Mouse (Mus musculus): Measurements from ENCODE around the gene Zfp865. TPM values are rescaled to one million over a fixed set of nuclear protein-coding genes. Genes with fewer than 3 reads are reported as not detected.
"Not testable (repeated sequence)": the region's sequence is repeated elsewhere in the genome, so short reads cannot be mapped to it uniquely, and the experiment has no call there.

The Zfp865 gene
- total and polyA plus RNA-seq, 3 experiments, result 4.0 to 21.0 (median 12.3) TPM

DNA sequence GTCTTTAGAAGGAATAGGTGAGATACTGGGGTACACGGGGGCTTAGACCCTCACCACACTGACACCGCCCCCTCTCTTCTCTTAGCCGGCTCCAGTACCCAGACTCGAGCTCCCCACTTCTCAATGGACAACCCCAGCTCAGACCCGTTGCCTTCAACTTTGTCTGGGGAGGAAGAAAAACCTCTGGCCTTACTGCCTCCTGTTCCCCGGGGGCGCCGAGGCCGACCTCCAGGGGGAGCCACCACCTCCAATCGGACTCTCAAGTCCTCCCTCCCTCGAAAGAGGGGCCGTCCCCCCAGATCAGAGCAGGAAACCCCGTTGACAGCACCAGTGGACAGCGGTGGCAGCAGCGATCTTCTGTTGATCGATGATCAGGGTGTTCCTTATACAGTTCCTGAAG, 2.8 kb upstream of the Zfp865 start:
- Histone ChIP-seq H3K79me2 (replicated peaks; ENCODE audit: control insufficient read depth, extremely low read depth, insufficient read depth, poor library complexity, severe bottlenecking) (peaks cover 22% of the 10 kb centered on the region), H3K36me3 (replicated peaks in 1 of 2; ENCODE audit: control insufficient read depth in 1 of 2, insufficient read depth in 1 of 2, low read length in 1 of 2) (peaks cover 18 to 30% of the 10 kb centered on the region in 2 experiments), H3K4me2 (ENCODE audit: insufficient read depth, low read depth, poor library complexity, severe bottlenecking) (no peak overlapping the region), H3K4me1 (ENCODE audit: control insufficient read depth in 1 of 2, insufficient read depth in 2 of 2) (peaks cover 4 to 38% of the 10 kb centered on the region in 2 experiments), H3K27me3 (replicated peaks) (no peaks in the 10 kb centered on the region), H3K4me3 (replicated peaks in 1 of 3; ENCODE audit: low read depth in 2 of 3, low read length in 2 of 3, poor library complexity in 1 of 3) (no peak overlapping the region), H3K9ac (ENCODE audit: insufficient read depth, low read depth) (no peak overlapping the region), H3K27ac (ENCODE audit: insufficient read depth, low read depth) (no peak overlapping the region), H3K9me3 (replicated peaks; ENCODE audit: low read length) (peaks cover 6% of the 10 kb centered on the region)
- no peak for DNase-seq (ENCODE audit: extremely low read depth)
- dilution Hi-C loops (cut with MboI; ENCODE audit: extremely low pct_ligation_motif_present, extremely low pct_unique_long_range_greater_than_20kb, low sequenced_read_pairs) (no loop called here), in situ Hi-C loops (cut with MboI; ENCODE audit: low pct_ligation_motif_present, low pct_unique_long_range_greater_than_20kb, low sequenced_read_pairs) (no loop called here)
- TF ChIP-seq CTCF (conservative IDR thresholded peaks at IDR 0.05 in 1 of 2, IDR thresholded peaks at IDR 0.05 in 1 of 2; ENCODE audit: low read depth in 2 of 2, low read length in 2 of 2), result peak in 1 of 2 experiments; percentile 13; a peak in 1 of 4 replicates
- no peak for TF ChIP-seq ZMIZ1 (IDR thresholded peaks at IDR 0.05; ENCODE audit: low read depth, low read length)
- TF ChIP-seq ZKSCAN1 (IDR thresholded peaks at IDR 0.05; ENCODE audit: borderline replicate concordance, low read depth, low read length), result no peak
- TF ChIP-seq MAZ (IDR thresholded peaks at IDR 0.05; ENCODE audit: low read depth, low read length), result no peak

DNA sequence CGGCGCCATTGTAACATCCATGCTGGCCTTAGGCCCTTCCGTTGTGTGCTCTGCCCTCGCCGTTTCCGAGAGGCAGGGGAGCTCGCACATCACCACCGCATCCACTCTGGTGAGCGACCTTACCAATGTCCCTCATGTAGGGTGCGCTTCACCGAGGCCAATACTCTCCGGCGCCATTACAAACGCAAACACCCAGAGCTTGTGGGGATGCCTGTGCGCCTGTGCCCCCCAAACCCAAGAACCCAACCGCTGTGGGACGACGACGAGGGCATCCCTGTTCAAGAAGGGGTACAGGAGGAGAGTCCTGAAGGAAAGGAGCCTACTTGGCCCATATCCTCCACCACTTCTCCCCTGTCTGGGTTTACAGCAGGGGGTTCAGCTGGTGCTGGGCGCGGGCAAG, 2.2 kb upstream of the Zfp865 start:
- H3K9ac ChIP-seq (ENCODE audit: insufficient read depth, low read depth), result no peak overlapping the region
- H3K4me3 ChIP-seq (replicated peaks in 1 of 3; ENCODE audit: low read depth in 2 of 3, low read length in 2 of 3, poor library complexity in 1 of 3), result no peak overlapping the region
- H3K9me3 ChIP-seq (replicated peaks; ENCODE audit: low read length), result peaks cover 6% of the 10 kb centered on the region
- H3K79me2 ChIP-seq (replicated peaks; ENCODE audit: control insufficient read depth, extremely low read depth, insufficient read depth, poor library complexity, severe bottlenecking), result peaks cover 24% of the 10 kb centered on the region
- H3K36me3 ChIP-seq (replicated peaks in 1 of 2; ENCODE audit: control insufficient read depth in 1 of 2, insufficient read depth in 1 of 2, low read length in 1 of 2), result peaks cover 19 to 30% of the 10 kb centered on the region in 2 experiments
- dilution Hi-C loops (cut with MboI; ENCODE audit: extremely low pct_ligation_motif_present, extremely low pct_unique_long_range_greater_than_20kb, low sequenced_read_pairs) (no loop called here), in situ Hi-C loops (cut with MboI; ENCODE audit: low pct_ligation_motif_present, low pct_unique_long_range_greater_than_20kb, low sequenced_read_pairs) (no loop called here)
- H3K27me3 ChIP-seq (replicated peaks), result no peaks in the 10 kb centered on the region
- peaks cover 0 to 38% of the 10 kb centered on the region in 2 experiments; a peak in 2 of 4 replicates for H3K4me1 ChIP-seq (ENCODE audit: control insufficient read depth in 1 of 2, insufficient read depth in 2 of 2)
- TF ChIP-seq PAX5 (IDR thresholded peaks at IDR 0.05; ENCODE audit: low read length) (no peak), IRF4 (IDR thresholded peaks at IDR 0.05; ENCODE audit: low read depth, low read length) (no peak), ELF1 (IDR thresholded peaks at IDR 0.05; ENCODE audit: low read depth, low read length) (no peak), ZKSCAN1 (IDR thresholded peaks at IDR 0.05; ENCODE audit: borderline replicate concordance, low read depth, low read length) (no peak), HCFC1 (IDR thresholded peaks at IDR 0.05; ENCODE audit: low read depth, low read length) (no peak), NRF1 (IDR thresholded peaks at IDR 0.05; ENCODE audit: low read depth, low read length) (no peak), CHD2 (IDR thresholded peaks at IDR 0.05; ENCODE audit: low read length) (no peak), POLR2A (IDR thresholded peaks at IDR 0.05; ENCODE audit: low read depth, low read length) (no peak), MAX (IDR thresholded peaks at IDR 0.05; ENCODE audit: low read length) (no peak), MXI1 (IDR thresholded peaks at IDR 0.05; ENCODE audit: low read depth, low read length) (no peak), SIN3A (IDR thresholded peaks at IDR 0.05; ENCODE audit: low read length) (no peak), JUND (conservative IDR thresholded peaks at IDR 0.05; ENCODE audit: low read depth, low read length) (no peak), USF2 (conservative IDR thresholded peaks at IDR 0.05; ENCODE audit: low read depth, low read length) (no peak)
- no peak for DNase-seq (ENCODE audit: extremely low read depth)
- H3K27ac ChIP-seq (ENCODE audit: insufficient read depth, low read depth), result no peak overlapping the region
- no peak overlapping the region for H3K4me2 ChIP-seq (ENCODE audit: insufficient read depth, low read depth, poor library complexity, severe bottlenecking)

DNA sequence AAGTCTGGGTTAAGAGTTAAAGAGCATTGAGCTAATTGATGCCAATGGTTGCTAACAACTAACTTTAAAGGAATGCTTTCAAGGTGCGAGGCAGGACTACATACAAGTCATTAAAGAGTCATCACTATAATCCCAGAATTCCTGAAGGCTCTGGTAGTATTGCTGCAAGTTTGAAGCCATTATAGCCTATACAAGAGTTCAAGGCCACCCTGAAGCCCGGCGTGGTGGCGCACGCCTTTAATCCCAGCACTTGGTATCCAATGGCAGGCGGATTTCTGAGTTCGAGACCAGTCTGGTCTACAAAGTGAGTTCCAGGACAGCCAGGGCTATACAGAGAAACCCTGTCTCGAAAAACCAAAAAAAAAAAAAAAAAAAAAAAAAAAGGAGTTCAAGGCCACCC, 600 bp upstream of the Zfp865 start:
- Histone ChIP-seq H3K9ac (ENCODE audit: insufficient read depth, low read depth) (peak overlapping the region; percentile 66), H3K36me3 (replicated peaks in 1 of 2; ENCODE audit: control insufficient read depth in 1 of 2, insufficient read depth in 1 of 2, low read length in 1 of 2) (peaks cover 28 to 47% of the 10 kb centered on the region in 2 experiments), H3K4me2 (ENCODE audit: insufficient read depth, low read depth, poor library complexity, severe bottlenecking) (peak overlapping the region; percentile 73; the same call in 1 of the 2 replicates), H3K79me2 (replicated peaks; ENCODE audit: control insufficient read depth, extremely low read depth, insufficient read depth, poor library complexity, severe bottlenecking) (peaks cover 28% of the 10 kb centered on the region), H3K4me3 (replicated peaks in 1 of 3; ENCODE audit: low read depth in 2 of 3, low read length in 2 of 3, poor library complexity in 1 of 3) (peak overlapping the region; percentile 41 to 82 (median 59)), H3K4me1 (ENCODE audit: control insufficient read depth in 1 of 2, insufficient read depth in 2 of 2) (peaks cover 0 to 35% of the 10 kb centered on the region in 2 experiments; a peak in 2 of 4 replicates), H3K27ac (ENCODE audit: insufficient read depth, low read depth) (peak overlapping the region; percentile 27)
- DNase-seq (ENCODE audit: extremely low read depth); in situ Hi-C loops (cut with MboI; ENCODE audit: low pct_ligation_motif_present, low pct_unique_long_range_greater_than_20kb, low sequenced_read_pairs); dilution Hi-C loops (cut with MboI; ENCODE audit: extremely low pct_ligation_motif_present, extremely low pct_unique_long_range_greater_than_20kb, low sequenced_read_pairs); H3K27me3 ChIP-seq (replicated peaks); H3K9me3 ChIP-seq (replicated peaks; ENCODE audit: low read length): not testable (repeated sequence)
